Mouse (Mus musculus) liver, embryonic 18 days (tissue): ENCODE data around the gene Ikzf1. TPM values are rescaled to one million over a fixed set of nuclear protein-coding genes. Genes with fewer than 3 reads are reported as not detected.

Source experiments
- polyA plus RNA-seq: library from polyadenylated mRNA; depleted of rRNA; stranded (reverse); fragments of >200 nt; gene quantifications from 2 replicates; pipeline ENCODE4 v1.2.3, GENCODE M21; 2012; rRNA removed

The Ikzf1 gene
- polyA plus RNA-seq, result 30.1 and 30.8 TPM in 2 replicates

DNA sequence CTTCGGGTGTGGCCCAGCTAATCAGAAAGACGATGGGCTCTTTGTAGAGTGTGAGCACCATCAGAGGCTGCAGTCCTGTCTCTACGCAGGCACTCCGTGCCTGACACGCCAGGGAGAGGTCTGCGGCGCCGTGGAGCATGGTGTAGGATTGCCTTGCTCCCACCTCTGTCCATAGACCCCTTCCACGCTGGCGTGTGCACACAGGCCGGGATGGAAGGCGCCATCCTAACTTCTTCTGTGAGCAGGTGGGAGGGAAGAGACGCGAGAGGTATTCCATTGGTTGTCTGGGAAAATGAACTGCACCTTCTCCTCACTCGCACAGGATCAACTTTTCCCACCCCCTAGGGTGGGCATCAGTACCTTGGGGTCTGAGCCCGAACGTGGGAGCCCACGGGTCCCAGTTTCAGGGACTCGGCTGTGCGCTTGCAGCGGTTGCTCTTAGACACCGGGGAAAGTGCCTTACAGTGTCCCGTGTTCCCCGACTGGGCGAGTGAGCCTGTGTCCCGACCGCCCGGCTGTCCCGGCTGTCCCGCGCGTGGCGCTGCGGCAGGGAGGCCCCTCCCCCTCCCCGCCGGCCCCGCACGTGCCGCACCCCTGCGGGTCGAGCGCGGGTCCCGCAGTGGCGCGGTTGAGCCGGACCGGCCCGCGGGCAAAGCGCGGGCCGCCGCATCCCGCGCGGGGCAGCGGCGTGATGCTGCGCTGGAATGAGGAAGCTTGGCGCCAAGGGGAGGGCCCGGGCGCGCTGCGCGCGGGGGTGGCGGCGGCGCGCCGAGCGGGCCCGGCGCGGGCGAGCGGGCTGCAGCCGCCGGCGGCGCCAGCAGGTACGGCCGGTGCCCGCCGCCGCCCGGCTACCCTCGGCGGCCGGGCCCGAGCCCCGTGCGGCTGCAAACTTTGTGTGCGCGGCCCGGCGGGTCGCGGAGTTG lies at the start of gene Ikzf1:
Gene Ikzf1, plus strand, starts transcription at position 74 of the 923 bp plus-strand sequence.

DNA sequence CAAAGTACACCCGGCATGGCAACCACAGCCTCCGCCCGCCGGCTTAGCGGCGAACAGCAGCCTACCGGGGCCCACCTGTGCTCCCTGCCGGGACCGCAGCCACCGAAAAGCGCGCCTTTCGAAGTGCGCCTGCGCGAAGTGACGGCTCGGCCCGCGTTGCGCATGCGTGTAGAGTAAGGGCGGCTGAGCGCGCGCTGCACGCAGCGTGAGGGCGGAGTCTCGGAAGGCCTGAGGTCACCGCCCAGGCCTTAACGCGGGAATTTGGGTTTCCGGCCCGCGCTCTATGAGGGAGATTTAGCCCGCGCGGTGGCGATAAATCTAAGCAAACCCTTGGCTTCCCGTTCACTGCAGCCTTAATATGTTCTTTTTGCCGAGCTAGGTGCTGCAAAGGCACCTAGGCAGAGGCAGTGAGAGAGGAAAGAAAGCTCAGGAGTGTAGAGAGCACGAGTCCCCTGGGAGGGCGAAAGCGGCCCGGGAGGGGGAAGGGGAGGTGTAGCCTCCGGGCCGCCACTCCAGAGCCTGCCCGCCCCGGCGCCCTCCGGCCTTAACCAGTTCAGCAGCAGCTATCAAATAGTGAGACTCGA lies 124.1 kb downstream of the Ikzf1 start, which contains the start of gene Fignl1:
Gene Fignl1, minus strand, starts transcription at position 143 of the 584 bp plus-strand sequence.

Other genes with a start within 250 kb of the Ikzf1 start
- 0.17 TPM in 1 of 2 replicates, not detected in the other for gene Spata48, start 222.9 kb upstream of the Ikzf1 start, polyA plus RNA-seq
- gene Zpbp, start 222.6 kb upstream of the Ikzf1 start, polyA plus RNA-seq, result 0.03 and 0.07 TPM in 2 replicates
- not detected in 2 replicates for gene 4930512M02Rik, start 57.2 kb upstream of the Ikzf1 start, polyA plus RNA-seq
- 13.0 and 13.6 TPM in 2 replicates for gene Fignl1, start 124.0 kb downstream of the Ikzf1 start, polyA plus RNA-seq
- 17.7 and 18.4 TPM in 2 replicates for gene Ddc, start 213.1 kb downstream of the Ikzf1 start, polyA plus RNA-seq